Mouse (Mus musculus): ENCODE data around the gene Hcn3. TPM values are rescaled to one million over a fixed set of nuclear protein-coding genes. Genes with fewer than 3 reads are reported as not detected.
A peak's percentile ranks its signal among the peaks of the same experiment; 100 is the strongest.
"Not testable (repeated sequence)": the region's sequence is repeated elsewhere in the genome, so short reads cannot be mapped to it uniquely, and the experiment has no call there.

Hcn3 gene
- polyA plus RNA-seq, 1 experiment from 2014 or later = 5.5 TPM

DNA sequence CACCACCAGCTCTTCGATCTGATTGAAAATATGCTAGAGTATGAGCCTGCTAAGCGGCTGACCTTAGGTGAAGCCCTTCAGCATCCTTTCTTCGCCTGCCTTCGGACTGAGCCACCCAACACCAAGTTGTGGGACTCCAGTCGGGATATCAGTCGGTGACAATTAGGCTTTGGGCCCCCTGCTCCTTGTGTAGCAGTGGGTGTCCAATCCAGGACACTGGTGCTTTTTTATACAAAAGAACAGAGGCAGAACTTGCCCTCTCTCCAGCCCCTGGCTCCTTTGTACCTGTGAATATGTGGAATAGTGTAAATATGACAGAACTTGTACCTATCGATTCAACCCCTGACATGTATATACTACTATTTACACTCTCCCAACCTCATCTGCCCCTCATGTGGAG lies 16.4 kb upstream of the Hcn3 start:
- 81% methylated on average over 7 of the region's 7 CpGs for WGBS
- no peak for DNase-seq (ENCODE audit: extremely low spot score, low spot score)
- H3K27ac ChIP-seq = 0 out of 2 replicates have a peak overlapping the region, but pooled peaks have one; percentile 84

GRCm38 (mm10) chr3:89175544-89175943 lies 15.5 kb upstream of the Hcn3 start:
- peaks cover 24% of the 10 kb centered on the region for H3K4me1 ChIP-seq
- H3K9me3 ChIP-seq = no peaks in the 10 kb centered on the region
- no peak for DNase-seq (ENCODE audit: extremely low spot score, low spot score)
- 95% methylated on average over 10 of the region's 10 CpGs for WGBS
- peaks cover 83% of the 10 kb centered on the region for H3K36me3 ChIP-seq (replicated peaks)
- H3K27ac ChIP-seq = no peak overlapping the region
- H3K4me3 ChIP-seq = no peak overlapping the region
- H3K27me3 ChIP-seq (ENCODE audit: poor library complexity, severe bottlenecking) = no peaks in the 10 kb centered on the region

More for the DNA sequence above, 16.4 kb upstream of the Hcn3 start:
- H3K4me3 ChIP-seq = peak overlapping the region; percentile 81
- peaks cover 83% of the 10 kb centered on the region for H3K36me3 ChIP-seq (replicated peaks)
- no peaks in the 10 kb centered on the region for H3K9me3 ChIP-seq
- no peaks in the 10 kb centered on the region for H3K27me3 ChIP-seq (ENCODE audit: poor library complexity, severe bottlenecking)
- peaks cover 24% of the 10 kb centered on the region for H3K4me1 ChIP-seq

DNA sequence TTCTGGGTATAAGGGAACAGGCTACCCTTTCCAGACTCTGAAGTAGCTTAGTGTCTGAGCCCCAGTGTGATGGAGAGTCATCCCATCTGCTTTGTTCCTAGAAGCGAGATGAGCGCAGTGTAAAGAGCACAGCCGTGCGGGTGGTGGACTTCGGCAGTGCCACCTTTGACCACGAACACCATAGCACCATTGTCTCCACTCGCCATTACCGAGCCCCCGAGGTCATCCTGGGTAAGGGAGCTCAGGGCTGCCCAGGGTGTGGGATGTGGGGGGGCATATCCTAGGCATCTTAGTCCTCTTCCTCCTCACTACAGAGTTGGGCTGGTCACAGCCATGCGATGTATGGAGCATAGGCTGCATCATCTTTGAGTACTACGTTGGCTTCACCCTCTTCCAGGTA lies 14.8 kb upstream of the Hcn3 start:
- peaks cover 24% of the 10 kb centered on the region for H3K4me1 ChIP-seq
- H3K36me3 ChIP-seq (replicated peaks) = peaks cover 83% of the 10 kb centered on the region
- WGBS = 93% methylated on average over 11 of the region's 11 CpGs
- no peak for DNase-seq (ENCODE audit: extremely low spot score, low spot score)
- H3K27ac ChIP-seq = no peak overlapping the region
- no peaks in the 10 kb centered on the region for H3K9me3 ChIP-seq
- H3K27me3 ChIP-seq (ENCODE audit: poor library complexity, severe bottlenecking) = no peaks in the 10 kb centered on the region
- H3K4me3 ChIP-seq = no peak overlapping the region

- Histone ChIP-seq H3K27ac (no peak overlapping the region), H3K27me3 (ENCODE audit: poor library complexity, severe bottlenecking) (no peaks in the 10 kb centered on the region), H3K4me1 (peaks cover 30% of the 10 kb centered on the region), H3K9me3 (no peaks in the 10 kb centered on the region), H3K36me3 (replicated peaks) (peaks cover 57% of the 10 kb centered on the region), H3K4me3 (peak overlapping the region; percentile 6; the same call in 1 of the 2 replicates)
- no peak for DNase-seq (ENCODE audit: extremely low spot score, low spot score)
- WGBS = 96% methylated on average over 19 of the region's 19 CpGs
Measured at GRCm38 (mm10) chr3:89166945-89167344, 6.9 kb upstream of the Hcn3 start.

GRCm38 (mm10) chr3:89165268-89165870 lies 5.4 kb upstream of the Hcn3 start:
- no peak for DNase-seq (ENCODE audit: extremely low spot score, low spot score)
- H3K4me3 ChIP-seq = peak overlapping the region; percentile 90
- no peaks in the 10 kb centered on the region for H3K27me3 ChIP-seq (ENCODE audit: poor library complexity, severe bottlenecking)
- no peaks in the 10 kb centered on the region for H3K9me3 ChIP-seq
- 30% methylated on average over 12 of the region's 12 CpGs for WGBS
- H3K36me3 ChIP-seq (replicated peaks) = peaks cover 42% of the 10 kb centered on the region
- peak overlapping the region; percentile 97 for H3K27ac ChIP-seq
- H3K4me1 ChIP-seq = peaks cover 32% of the 10 kb centered on the region

DNA sequence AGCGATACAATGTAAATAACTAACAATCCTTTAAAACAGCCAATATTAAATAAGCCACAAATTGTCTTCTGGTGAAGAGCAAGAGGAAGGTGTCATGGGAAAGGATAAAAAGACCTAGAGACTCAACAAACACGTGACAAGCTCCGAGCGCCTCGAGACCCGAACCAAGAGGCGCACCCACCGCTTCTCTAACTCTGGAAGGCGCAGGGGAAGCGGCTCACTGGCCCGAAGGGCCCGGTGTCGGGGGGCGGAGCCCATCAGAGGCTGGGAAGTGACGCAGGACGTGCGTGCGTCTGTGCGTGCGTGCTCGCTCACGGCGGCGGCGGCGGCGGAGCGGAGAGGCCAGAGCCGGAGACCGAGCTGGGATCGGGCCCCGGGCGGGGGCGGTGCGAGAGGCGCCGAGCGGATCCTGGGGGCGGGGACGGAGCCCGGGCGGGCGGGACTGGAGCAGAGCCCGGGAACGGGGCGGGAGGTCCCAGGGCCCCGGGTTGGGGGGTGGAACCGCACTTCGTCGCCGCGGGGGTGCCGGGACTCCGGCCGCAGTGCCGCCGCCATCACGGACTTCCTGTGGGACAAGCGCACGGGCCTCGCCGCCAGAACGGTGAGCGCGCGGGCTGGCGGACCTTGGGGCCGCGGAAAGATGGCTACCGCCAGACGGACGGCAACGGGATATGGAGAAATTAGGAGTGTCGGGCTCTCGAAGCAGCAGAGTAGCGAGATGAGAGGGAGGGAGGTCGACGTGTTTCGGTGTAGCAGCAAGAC lies 4.7 kb upstream of the Hcn3 start, which contains the start of gene Clk2:
Gene Clk2 (plus strand): TSS at position 290 of the 762 bp plus-strand sequence.
- peak; percentile 97 for DNase-seq (ENCODE audit: extremely low spot score, low spot score)
- under 1% methylated on average over 79 of the region's 79 CpGs for WGBS
- Histone ChIP-seq H3K36me3 (replicated peaks) (peaks cover 35% of the 10 kb centered on the region), H3K27ac (peak within 1 kb of the TSS; percentile 97), H3K27me3 (ENCODE audit: poor library complexity, severe bottlenecking) (peaks cover 2% of the 10 kb centered on the region; the same call in 1 of the 2 replicates), H3K4me3 (peak within 1 kb of the TSS; percentile 90), H3K4me1 (peaks cover 39% of the 10 kb centered on the region), H3K9me3 (no peaks in the 10 kb centered on the region)

DNA sequence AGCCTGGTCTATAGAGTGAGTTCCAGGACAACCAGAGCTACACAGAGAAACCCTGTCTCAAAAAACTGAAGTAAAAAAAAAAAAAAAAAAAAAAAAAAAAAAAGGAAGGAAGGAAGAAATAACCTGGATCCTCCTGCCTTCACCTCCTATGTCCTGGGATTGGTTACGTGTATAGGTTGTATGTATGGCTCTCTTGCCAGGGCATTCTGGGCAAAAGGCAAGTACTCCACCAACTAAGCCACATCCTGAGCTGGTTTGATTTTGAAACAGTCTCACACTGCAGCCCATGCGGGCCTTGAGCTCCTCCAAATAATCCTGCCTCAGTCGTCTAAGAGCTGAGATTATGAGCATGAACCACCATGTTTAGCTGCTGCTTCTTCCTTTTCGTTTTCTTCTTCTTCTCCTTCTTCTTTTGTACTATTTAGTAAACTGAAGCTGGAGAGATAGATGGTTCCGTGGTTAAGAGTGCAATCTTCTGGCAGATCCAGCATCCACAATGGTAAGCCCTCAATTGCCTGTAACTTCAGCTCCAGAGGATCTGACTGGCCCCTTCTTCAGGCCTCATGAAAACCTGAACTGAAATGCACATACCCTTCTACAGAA lies 3.7 kb upstream of the Hcn3 start:
- H3K27me3 ChIP-seq (ENCODE audit: poor library complexity, severe bottlenecking) = peaks cover 11% of the 10 kb centered on the region
- H3K4me3 ChIP-seq = peak overlapping the region; percentile 90
- DNase-seq (ENCODE audit: extremely low spot score, low spot score) = no peak
- peak overlapping the region; percentile 97 for H3K27ac ChIP-seq
- no peaks in the 10 kb centered on the region for H3K9me3 ChIP-seq
- WGBS = 73% methylated on average over 5 of the region's 5 CpGs
- peaks cover 48% of the 10 kb centered on the region for H3K4me1 ChIP-seq
- peaks cover 25% of the 10 kb centered on the region for H3K36me3 ChIP-seq (replicated peaks)

DNA sequence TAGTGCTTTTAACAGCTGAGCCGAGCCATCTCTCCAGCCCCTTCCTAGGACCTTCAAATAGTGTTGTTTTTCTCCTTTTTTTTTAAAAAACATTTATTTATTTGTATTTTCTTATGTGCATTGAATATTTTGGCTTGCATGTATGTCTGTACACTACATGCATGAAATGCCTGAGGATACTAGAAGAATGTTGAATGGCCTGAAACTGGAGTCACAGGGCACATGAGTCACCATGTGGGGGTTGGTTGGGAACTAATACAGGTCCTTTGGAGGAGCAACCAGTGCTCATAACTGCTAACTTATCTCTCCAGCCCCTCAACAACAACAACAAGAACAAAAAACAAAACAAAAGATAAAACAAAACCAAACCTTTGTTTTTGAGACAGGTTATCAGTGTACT lies 3.1 kb upstream of the Hcn3 start:
- peaks cover 19% of the 10 kb centered on the region for H3K36me3 ChIP-seq (replicated peaks)
- no peak for DNase-seq (ENCODE audit: extremely low spot score, low spot score)
- H3K27ac ChIP-seq = no peak overlapping the region
- WGBS = 78% methylated on average over 1 of the region's 1 CpGs
- no peaks in the 10 kb centered on the region for H3K9me3 ChIP-seq
- peaks cover 54% of the 10 kb centered on the region for H3K4me1 ChIP-seq
- H3K4me3 ChIP-seq = no peak overlapping the region
- H3K27me3 ChIP-seq (ENCODE audit: poor library complexity, severe bottlenecking) = peaks cover 17% of the 10 kb centered on the region

DNA sequence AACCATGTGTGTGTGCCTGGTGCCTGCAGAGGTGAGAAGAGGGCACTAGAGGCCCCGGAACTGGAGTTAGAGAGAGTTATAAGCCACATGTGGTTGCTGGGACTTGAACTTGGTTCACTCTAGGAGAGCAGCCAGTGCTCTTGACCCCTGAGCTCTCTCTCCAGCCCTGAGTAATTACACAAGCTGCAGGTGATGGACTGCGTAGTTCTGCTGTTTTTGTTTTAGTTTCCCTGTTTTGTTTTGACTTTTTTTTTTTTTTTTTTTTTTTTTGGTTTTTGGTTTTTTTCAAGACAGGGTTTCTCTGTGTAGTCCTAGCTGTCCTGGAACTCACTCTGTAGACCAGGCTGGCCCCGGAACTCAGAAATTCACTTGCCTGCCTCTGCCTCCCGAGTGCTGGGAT lies 1.8 kb upstream of the Hcn3 start:
- H3K36me3 ChIP-seq (replicated peaks) = peaks cover 6% of the 10 kb centered on the region
- H3K27me3 ChIP-seq (ENCODE audit: poor library complexity, severe bottlenecking) = peaks cover 21% of the 10 kb centered on the region
- H3K4me3 ChIP-seq = no peak overlapping the region
- peaks cover 55% of the 10 kb centered on the region for H3K4me1 ChIP-seq
- no peak overlapping the region for H3K27ac ChIP-seq
- no peak for DNase-seq (ENCODE audit: extremely low spot score, low spot score)
- no peaks in the 10 kb centered on the region for H3K9me3 ChIP-seq
- WGBS = 87% methylated on average over 4 of the region's 4 CpGs

- peaks cover 49% of the 10 kb centered on the region for H3K4me1 ChIP-seq
- not testable (repeated sequence) for H3K9me3 ChIP-seq; H3K4me3 ChIP-seq; DNase-seq (ENCODE audit: extremely low spot score, low spot score); H3K27ac ChIP-seq; H3K36me3 ChIP-seq (replicated peaks)
- peaks cover 21% of the 10 kb centered on the region for H3K27me3 ChIP-seq (ENCODE audit: poor library complexity, severe bottlenecking)
Measured at GRCm38 (mm10) chr3:89161207-89161606, 1.2 kb upstream of the Hcn3 start.

GRCm38 (mm10) chr3:89159211-89159610 lies 785 bp downstream of the Hcn3 start:
- DNase-seq (ENCODE audit: extremely low spot score, low spot score) = peak; percentile 76
- no peaks in the 10 kb centered on the region for H3K9me3 ChIP-seq
- peaks cover 33% of the 10 kb centered on the region for H3K4me1 ChIP-seq
- H3K36me3 ChIP-seq (replicated peaks) = no peaks in the 10 kb centered on the region
- H3K27me3 ChIP-seq (ENCODE audit: poor library complexity, severe bottlenecking) = peaks cover 21% of the 10 kb centered on the region
- H3K4me3 ChIP-seq = peak overlapping the region; percentile 77
- H3K27ac ChIP-seq = no peak overlapping the region
- WGBS = 2% methylated on average over 13 of the region's 13 CpGs

DNA sequence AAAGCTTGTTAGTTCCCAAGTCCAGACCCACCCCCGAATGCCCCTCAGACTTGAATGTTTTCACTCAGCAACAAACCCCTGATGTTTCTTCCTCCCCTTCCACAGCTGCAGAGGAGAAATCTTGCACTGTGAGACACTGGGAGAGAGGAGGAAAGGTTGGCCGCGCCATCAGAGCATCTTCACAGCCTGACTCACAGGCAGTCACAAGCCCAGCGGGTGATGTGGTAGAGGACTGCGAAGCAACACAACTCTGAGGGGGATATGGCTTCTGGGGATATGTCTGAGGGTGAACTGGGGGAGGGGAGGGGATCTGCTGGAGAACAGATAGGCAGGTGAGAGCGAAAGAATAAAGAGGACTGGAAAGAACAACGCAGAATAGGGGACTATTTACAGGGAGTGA lies 1.3 kb downstream of the Hcn3 start:
- peak overlapping the region; percentile 77 for H3K4me3 ChIP-seq

GRCm38 (mm10) chr3:89156951-89157350 lies 3.0 kb downstream of the Hcn3 start:
- Histone ChIP-seq H3K27me3 (ENCODE audit: poor library complexity, severe bottlenecking) (peaks cover 28% of the 10 kb centered on the region), H3K4me1 (peaks cover 32% of the 10 kb centered on the region), H3K9me3 (no peaks in the 10 kb centered on the region), H3K36me3 (replicated peaks) (no peaks in the 10 kb centered on the region), H3K27ac (no peak overlapping the region), H3K4me3 (no peak overlapping the region)
- 90% methylated on average over 8 of the region's 8 CpGs for WGBS
- DNase-seq (ENCODE audit: extremely low spot score, low spot score) = no peak

More for the DNA sequence above, 1.3 kb downstream of the Hcn3 start:
- H3K27me3 ChIP-seq (ENCODE audit: poor library complexity, severe bottlenecking) = peaks cover 21% of the 10 kb centered on the region
- no peak overlapping the region for H3K27ac ChIP-seq
- WGBS = 21% methylated on average over 7 of the region's 7 CpGs
- DNase-seq (ENCODE audit: extremely low spot score, low spot score) = no peak
- no peaks in the 10 kb centered on the region for H3K36me3 ChIP-seq (replicated peaks)
- no peaks in the 10 kb centered on the region for H3K9me3 ChIP-seq
- peaks cover 28% of the 10 kb centered on the region for H3K4me1 ChIP-seq
